Mouse (Mus musculus): ENCODE data around the gene Flrt1.

Gene Flrt1

DNA sequence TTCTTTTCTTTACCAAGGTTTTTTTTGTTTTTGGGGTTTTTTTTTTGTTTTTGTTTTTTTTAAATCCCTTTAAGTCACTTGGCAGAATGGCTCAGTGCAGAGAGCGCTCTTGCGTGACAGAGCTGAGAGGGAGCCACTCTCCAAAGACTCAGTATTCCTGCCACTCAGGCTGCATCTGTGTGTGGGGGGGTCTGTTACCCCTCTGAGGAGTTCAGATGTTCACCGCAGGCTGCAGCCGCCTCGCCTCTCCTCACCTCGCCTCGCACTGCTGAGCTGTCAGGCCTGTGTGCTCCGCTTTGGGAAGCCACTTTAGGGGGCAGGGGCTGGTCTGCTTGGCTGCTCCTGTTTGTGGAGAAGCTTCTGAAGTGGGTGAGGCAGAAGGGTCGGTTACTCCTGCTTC lies at the start of gene Flrt1:
Gene Flrt1, minus strand, starts transcription at position 186 of the 400 bp plus-strand sequence.
- no peak for DNase-seq (ENCODE audit: low spot score)

DNA sequence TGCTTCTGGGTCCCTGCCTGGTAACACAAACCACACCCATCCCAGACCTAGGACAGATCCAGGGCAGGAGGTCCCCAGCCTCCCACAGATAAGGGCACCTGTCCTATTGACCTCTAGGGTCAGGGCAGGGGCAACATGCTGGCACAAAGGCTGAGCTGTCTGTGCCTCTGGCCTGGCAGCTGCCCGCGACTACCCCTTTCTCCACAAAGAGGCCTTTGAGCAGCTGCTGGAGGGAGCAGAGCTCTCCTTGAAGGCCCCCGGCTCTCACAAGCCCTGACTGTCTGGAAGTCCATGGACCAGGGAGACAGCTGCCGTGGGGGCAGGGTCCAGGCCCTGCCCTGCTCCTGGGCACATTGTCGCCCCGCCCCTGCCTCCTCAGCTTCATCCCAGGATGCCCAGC lies 49.7 kb upstream of the Flrt1 start:
- no peak for DNase-seq (ENCODE audit: low spot score)

DNA sequence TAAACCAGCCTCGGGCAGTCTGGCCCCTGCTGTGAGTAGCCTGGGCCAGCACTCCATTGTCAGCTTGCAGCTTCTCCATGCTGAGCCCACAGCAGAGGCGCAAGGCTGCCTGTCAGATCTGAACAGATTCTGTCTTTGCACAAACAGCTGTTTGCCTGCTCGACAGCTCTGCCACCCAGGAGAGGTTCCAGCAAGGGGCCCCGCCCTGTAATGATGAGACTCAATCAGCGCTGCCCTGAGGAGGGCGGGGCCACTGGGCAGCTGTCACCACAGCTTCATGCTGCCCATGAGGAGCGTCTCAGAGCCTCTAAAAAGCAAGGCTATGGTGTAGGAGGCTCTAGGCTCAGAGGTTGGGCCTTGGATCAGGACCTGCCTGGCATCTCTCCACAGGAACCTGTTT lies 47.7 kb upstream of the Flrt1 start:
- no peak for DNase-seq (ENCODE audit: low spot score)

DNA sequence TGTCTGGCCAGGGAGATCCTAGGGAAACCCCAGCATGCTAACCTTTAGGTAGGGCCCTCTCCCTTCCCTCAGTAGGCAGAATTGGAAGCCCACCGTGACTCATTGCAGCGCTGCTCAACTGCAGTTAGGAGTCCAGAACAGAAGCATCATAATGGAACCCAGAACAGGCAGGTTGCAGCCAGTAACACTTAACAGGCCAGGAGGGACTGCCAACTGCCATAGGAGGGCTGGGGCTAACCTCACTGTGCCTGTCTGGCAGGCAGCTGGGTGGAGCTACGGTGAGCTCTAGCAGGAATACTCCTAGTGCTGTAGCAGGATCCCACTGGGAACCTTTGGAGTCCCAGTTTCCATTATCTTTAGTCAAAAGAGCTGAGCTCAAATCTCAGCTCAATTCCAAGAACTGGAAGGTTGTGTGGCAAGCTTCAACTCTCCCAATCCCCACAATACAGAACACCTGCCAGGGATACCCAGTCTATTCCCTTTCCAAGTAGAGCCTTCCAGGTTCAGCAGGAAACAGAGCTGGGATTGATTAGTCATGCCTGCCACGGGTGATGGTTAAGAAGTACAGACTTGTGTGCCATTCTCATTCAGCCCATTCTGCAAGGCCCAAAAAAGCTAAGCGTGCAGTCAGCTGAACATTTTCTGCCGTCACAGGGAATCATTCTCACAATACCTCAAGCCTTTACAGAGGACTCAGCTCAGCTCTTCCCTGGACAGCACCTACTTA lies 46.6 kb upstream of the Flrt1 start:
- DNase-seq (ENCODE audit: low spot score), result no peak

DNA sequence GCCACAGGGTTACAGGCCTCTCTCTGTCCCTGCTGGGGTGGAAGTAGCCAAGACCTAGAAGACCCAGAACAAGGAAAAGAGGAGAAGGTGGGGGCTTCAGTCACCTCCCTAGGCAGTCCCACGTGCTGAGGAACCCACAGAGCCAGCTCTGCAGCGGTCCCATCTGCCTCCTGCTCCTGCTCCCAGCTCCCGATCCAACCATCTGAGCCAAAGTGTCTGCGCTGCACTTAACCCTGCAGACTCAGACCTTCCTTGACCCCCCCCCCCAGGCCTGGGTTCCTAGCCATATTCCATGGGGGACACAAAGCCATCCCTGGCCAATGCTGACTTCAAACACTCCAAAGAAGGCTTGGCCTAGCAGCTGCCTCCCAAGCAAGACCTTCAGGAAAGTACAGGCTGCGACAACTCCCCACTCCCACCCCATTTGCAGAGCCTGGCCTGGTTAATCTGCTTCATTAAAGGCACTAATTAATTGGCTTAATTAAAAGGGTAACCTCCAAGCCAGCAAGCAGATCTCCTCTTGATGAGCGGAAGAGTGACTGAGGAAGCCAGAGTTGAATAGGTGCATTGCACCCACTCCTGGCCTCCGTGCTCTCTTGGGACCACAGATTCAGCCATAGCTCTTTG lies 45.9 kb upstream of the Flrt1 start:
- DNase-seq (ENCODE audit: low spot score), result no peak

DNA sequence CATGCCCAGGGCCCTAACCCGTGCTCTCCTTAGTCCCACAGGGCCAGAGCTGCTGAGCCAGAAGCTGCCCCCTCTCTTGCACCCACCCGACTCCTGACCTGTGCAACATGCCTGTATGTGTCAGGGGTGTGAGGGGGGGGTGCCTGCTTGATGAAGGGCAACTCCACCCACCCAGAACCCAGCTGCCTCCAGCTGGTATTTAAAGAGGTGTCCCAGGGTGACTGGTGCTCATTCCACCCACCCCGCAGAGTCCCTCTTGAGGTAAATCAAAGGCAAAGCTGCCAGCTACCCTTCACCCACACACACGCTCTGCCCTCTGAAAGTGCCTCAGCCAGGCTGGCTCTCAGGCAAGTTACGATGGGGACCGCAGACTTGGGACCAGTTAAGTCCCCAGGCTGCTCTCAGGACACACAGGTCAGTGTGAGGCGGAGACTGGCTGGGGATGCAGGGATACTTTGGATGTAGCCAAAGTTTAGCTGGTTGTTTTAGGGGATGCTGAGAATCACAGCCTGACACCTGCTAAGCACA lies 43.7 kb upstream of the Flrt1 start:
- no peak for DNase-seq (ENCODE audit: low spot score)

DNA sequence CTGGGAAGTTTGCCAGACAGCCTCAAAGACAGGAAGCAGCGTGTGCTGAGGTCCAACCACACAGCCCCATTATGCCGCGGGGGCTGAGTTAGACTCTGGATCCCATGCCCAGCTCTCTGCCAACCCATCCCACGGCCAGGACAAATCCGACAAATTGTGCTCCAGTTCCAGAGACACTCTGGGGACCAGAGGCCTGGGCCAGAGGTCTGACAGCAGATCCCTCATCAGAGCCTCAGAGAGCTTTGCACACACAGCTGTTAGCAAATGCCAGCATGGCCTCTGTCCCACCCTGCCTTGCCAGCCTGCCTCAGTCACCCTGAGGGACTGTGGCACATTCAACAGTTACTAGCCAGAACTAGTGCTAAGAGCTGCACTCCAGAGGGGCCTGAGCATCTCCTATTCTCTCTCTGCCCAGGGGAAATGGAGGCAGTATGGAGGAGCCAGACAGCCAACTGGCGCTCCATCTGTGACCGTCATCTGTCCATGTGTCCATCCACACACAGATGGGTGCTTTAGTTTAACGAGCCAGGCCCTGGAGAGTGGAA lies 43.1 kb upstream of the Flrt1 start:
- DNase-seq (ENCODE audit: low spot score), result no peak

DNA sequence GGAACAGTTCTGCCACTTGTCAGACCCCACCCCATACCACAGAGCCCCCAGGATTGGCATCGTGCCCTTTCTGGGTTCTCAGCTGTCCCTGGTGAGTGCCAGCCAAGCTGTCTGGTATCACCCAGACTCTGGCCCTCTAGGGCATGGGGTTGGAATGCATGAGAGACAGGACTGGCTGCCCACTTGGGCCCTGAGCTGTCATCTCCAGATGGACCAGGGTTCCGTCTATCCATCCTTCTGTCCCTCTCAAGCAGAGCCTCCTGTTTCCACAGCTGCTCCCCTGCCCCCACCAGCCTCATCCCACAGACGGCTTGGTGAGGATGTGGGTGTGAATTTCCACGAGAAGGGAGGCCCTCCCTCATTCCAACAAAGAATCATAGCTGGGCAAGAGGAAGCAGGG lies 42.6 kb upstream of the Flrt1 start:
- DNase-seq (ENCODE audit: low spot score), result no peak

DNA sequence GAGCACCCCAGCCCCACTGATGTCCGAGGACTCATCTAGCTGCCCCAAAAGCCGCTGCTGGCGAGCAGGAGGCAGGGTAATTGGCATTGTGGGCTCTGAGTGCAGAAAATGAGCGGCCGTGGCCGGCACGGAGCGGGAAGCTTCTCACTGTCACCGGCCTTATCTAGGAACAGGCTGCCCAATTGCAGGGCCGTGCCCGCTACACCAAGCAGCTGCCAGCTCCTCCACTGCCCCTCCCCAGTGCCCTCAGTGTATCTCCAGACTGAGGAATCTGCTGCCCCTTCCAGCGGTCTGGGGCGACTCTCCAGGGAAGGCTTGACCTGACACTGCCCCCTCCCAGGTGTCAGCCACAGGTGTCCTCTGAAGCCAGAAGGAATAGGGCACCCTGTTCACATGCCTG lies 40.8 kb upstream of the Flrt1 start:
- DNase-seq (ENCODE audit: low spot score), result no peak

DNA sequence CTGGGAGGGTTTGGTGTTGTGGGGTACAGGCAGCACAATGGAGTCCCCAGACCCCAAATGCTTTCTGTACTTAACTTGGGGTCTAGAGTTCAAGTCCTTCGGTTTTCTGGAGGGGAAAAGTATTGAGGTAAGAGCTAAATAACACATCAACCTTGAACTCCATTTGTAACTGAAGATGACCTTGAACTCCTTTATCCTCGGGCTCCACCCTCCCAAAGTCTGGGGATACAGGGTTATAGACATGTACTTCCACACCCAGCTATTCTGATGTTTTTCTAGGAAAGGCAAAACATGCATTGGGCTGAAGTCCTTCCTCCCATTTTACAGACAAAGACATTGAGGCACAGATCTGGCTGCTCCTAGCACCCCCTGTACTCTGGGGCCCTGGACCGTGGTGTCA lies 38.9 kb upstream of the Flrt1 start:
- no peak for DNase-seq (ENCODE audit: low spot score)

DNA sequence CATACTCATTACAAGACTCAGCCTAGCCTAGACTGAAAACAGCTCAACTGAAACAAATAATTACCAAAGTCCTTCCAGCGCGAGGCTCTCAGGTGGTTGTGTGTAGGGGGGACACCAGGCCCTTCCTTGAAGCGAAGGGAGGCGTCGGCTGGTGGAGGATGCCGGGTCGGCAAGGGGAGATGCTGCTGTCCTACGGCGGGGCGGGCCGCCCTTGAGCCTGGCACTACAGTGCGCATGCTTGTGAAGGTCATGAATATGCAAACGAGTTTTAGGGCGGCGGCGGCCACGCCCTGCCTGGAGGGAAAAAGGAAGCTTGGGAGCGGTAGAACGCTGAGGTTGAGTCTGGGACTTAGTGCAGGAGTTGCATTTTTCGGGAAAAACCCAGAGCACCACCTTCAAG lies 38.3 kb upstream of the Flrt1 start:
- no peak for DNase-seq (ENCODE audit: low spot score)

DNA sequence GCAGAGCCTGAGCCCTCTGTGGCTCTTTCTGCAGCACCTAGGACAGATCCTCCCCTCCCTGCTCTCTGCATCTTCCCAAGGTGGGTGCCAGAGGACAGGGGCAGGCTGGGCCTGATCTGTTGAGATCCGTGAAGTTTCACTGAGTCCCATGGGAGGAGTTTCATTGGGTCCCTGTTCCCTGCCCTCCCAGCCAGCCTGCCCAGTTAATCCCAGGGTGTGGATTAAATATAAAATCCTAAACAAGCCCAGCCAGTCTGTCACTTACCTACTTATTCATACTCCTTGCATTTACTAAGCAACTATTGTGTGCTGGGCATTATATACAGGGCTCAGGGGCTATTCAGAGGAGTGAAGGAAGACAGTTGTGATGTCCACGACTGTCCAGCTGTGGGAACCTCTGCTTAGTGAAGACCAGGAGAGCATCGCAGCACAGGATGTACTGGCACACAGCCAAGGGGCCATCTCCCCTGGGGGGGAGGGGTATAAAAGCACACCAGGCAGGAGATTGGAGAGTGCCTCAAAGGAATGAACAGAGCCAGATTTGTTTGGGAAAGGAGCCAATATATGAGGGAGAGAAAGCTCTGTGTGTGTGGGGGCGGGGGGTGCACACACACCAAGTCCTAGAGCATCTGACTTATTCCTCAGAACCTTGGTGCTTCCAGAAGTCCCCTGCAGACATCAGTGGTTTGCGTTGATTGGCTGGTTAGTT lies 36.8 kb upstream of the Flrt1 start:
- DNase-seq (ENCODE audit: low spot score), result no peak

DNA sequence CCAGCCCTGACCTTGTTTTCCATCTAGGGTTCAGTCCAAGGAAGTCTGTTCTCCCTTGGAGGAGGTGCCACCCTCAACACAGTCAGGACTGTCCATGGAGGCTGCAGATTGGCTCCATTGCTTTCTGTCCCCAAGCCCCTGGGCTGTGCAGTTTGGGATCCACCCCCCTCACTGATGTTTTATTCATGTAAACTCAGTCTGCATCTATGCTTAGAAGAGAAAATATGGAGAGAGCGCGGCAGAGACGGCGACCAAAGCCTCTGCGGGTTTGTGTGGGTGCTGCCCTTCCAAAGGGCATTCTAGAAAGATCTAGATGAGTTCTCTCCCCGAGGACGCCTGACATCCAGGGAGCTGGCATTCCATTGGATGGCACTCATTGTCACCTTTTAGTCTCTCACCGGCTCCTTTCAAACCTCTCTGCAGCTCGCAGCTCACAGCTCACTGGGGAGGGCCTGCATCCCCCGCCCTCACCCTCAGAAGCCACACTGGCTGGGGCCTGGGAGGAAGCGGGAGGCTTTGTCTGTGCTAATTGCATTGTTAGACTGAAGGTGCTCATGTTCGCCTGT lies 35.4 kb upstream of the Flrt1 start:
- no peak for DNase-seq (ENCODE audit: low spot score)

DNA sequence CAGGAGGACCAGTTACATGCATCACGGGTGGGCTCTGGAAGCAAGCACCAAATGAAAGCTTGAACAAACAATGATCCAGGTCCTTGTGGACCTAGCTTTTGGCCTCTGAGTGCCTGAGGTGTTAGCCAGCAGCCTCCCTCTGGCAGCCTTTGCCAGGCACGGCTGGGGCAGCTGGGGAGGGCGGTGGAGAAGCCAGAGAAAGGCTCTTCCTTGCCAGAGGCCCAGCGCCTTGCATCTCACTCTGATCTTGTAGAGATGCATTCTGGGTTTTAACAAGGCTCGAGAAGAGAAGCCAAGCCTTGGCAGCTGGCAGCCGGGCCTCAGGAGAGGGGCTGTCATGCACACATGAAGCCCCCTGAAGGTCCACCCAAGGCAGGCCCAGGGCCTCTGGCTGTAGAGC lies 34.8 kb upstream of the Flrt1 start:
- no peak for DNase-seq (ENCODE audit: low spot score)

DNA sequence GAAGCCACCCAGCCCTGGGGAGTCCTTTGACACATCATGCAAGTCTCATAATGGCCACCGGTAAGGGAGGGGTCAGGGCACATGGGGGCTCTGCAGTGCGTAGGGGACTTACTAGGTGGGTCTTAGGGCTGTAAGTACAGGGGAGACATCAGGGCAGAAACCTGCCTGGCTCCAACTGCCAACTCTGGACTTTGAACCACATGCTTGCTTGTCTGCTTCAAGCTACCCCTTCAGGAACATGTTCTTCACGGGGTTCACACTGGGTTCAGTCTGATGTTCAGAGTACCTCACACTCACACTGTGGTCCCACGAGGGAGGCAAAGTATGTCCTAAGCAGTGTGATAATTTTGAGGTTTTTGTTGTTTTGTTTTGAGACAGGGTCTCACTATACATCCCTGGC lies 33.8 kb upstream of the Flrt1 start:
- no peak for DNase-seq (ENCODE audit: low spot score)

DNA sequence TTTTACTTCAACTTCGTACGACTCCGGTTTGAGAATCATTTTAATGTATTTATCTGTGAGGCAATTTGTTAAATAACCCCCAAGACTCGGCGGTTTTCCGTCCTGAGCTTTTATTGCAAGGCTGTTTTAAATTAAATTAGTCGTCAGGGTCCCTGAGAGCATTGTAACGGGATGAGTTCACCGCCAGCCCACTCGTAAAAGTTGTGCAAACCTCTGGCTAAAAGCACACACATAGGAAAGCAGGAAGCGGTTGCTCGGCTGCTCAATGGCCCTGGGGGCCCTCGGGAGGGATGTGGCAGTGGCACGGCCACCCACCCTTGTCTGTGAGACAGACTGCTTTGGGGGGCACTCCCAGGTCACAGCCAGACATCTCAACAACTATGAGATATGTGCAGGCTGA lies 32.8 kb upstream of the Flrt1 start:
- no peak for DNase-seq (ENCODE audit: low spot score)

DNA sequence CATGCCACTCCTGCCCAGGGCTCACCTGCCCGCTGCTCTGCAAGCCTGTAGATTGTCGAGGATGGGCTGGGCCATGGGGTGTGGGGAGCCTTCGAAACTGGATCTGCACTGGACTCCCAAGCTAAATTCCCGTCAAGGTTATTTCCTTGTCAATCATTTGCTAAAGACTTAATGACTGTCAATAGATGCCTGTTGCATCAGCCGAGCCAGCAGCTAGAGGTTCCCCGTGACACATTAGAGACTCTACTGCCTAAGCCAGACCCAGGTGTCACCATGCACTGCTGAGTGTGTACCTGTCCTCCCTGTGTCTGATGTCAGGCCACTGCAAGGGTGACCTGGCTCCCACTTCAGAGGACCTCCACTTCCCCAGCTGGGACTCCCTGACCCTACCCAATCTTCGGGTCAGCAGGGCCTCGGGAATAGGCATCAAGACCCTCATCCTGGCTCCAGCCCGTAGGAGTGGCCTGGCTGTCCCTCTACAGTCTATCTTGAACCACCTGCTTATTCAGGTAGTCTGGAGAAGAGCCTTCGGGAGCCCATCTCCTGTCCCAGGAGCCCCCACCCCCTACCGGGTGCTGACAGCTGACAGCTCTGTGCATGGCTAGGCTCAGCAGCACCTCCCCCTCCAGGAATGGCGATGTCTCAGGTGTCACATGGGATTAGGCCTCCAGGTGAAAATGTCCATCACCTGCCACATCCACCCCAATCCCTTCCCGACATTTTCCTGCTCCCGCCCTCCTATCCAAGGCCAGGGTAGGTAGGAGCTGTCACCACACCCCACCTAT lies 31.4 kb upstream of the Flrt1 start:
- no peak for DNase-seq (ENCODE audit: low spot score)

DNA sequence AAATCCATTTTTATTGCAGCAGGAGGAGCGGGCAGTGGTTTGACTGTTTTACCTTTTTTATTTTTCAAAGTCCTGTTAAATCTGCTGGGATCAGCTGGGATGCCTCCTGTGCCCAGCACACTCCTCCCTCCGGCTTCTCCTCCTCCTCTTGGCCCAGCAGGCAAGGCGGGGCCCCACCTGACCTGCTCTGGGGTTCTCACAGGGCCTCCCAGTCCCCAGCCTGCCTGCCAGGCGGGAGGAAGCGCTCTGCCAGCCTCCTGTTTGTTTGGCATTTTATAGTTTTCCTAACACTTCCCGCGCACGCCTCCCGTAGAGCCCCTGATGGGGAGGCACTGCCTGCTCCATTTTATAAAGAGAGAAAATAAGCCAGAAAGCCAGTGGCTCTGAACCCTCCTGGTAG lies 30.5 kb upstream of the Flrt1 start:
- no peak for DNase-seq (ENCODE audit: low spot score)

DNA sequence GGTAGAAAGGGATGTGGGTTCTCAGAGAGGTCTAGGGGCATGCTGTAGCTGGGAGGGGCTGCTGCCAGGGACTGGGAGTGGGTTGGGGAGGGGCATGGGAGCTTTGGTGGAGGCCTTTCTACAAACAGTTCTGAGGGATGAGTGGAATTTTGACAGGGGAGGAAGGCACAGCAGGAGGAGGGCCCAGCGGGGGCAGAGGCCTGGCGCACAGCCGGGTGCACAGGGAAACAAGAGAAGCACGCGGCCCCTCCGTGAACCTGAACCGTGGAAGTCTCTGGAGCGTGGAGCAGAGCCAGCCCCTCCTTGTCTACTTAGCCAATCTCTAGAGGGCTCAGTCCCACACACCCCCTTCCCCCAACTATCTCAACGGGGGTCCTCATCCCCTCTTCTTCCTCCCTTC lies 30.0 kb upstream of the Flrt1 start:
- DNase-seq (ENCODE audit: low spot score), result no peak

DNA sequence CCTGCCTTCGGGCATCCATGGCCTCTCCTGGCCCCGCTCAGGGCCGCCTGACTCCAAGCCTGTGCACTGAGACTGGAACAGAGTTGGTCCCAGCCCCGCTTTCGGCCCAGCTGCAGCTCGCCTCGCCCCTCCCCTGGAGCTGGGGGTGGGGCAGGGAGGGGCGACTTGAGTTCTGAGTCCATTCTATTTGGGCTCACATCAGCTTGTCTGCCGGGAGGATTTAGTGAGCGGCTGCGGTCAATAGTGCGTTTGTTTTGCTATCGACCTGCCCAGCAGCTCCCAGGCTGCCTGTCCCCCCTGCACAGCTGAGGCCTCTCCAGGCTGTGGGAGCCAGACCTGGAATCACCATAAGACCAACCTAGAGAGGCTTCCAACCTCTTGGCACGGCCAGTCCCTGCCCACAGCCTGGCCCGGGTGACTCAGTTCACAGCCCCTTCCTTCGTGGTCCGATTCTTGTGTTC lies 29.1 kb upstream of the Flrt1 start:
- no peak for DNase-seq (ENCODE audit: low spot score)

DNA sequence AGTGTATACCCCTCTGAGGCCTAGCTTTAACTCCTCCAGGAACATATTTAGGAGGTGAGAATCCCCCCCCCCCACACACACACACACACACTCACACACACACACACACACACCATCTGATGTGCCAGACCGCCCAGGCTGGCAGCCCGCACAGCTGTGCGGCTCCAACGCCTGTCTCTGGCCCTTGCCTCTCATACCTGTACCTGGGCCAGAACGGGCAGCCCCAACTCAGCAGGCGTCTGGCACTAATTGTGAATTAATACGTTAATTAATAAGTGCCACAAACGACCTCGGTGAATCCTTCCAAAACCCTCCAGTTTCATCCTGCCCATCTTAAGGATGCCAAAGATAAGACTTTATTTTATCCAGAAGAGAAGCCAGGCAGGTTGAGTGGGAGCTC lies 27.9 kb upstream of the Flrt1 start:
- DNase-seq (ENCODE audit: low spot score), result no peak

DNA sequence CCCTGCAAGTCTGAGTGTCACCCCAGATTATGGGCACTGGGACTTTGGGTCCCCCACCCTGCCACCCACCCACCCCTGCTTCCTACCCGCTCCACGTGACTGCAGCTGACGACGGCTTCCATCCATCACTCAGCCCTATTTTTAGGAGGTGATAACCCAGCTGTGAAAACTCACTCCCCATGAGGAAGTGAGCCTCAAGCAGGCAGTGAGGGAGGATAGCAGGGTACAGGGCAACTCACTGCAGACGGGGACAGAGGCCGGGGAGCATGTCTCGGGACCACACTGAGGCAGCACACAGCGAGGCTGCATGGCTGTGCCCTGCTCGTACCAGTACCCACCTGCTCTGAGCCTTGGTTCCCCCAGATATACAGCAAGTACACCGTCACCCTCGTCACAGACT lies 24.8 kb upstream of the Flrt1 start:
- DNase-seq (ENCODE audit: low spot score), result no peak

Measured in ovary, postnatal 10 days (tissue).